Mouse (Mus musculus): ENCODE results near the gene Golgb1. TPM values are rescaled to one million over a fixed set of nuclear protein-coding genes. Genes with fewer than 3 reads are reported as not detected.

The Golgb1 gene
- polyA plus RNA-seq, 1 experiment from 2014 or later, result 78.4 TPM

Other genes with a start within 250 kb of the Golgb1 start
- 1.6 and 2.3 TPM in 2 replicates for gene Cd86, start 209.1 kb upstream of the Golgb1 start, polyA plus RNA-seq (2014; fragmentation: Nextera tagmentation; extraction: Ambion mirVana)
- 0.05 TPM in 1 of 2 replicates, not detected in the other for gene Ildr1, start 181.2 kb upstream of the Golgb1 start, polyA plus RNA-seq (2014; fragmentation: Nextera tagmentation; extraction: Ambion mirVana)
- 1.5 and 1.7 TPM in 2 replicates for gene Slc15a2, start 90.2 kb upstream of the Golgb1 start, polyA plus RNA-seq (2014; fragmentation: Nextera tagmentation; extraction: Ambion mirVana)
- gene Iqcb1, start 46.8 kb upstream of the Golgb1 start, polyA plus RNA-seq (2014; fragmentation: Nextera tagmentation; extraction: Ambion mirVana), result 73.6 and 85.6 TPM in 2 replicates
- 0.86 and 1.9 TPM in 2 replicates for gene Eaf2, start 137 bp upstream of the Golgb1 start, polyA plus RNA-seq (2014; fragmentation: Nextera tagmentation; extraction: Ambion mirVana)
- 1.1 TPM in 2 replicates for gene Hcls1, start 59.8 kb downstream of the Golgb1 start, polyA plus RNA-seq (2014; fragmentation: Nextera tagmentation; extraction: Ambion mirVana)
- 0.03 TPM in 1 of 2 replicates, not detected in the other for gene Fbxo40, start 115.3 kb downstream of the Golgb1 start, polyA plus RNA-seq (2014; fragmentation: Nextera tagmentation; extraction: Ambion mirVana)
- gene Polq, start 136.6 kb downstream of the Golgb1 start, polyA plus RNA-seq (2014; fragmentation: Nextera tagmentation; extraction: Ambion mirVana), result 11.0 and 11.7 TPM in 2 replicates